Mouse (Mus musculus) thymus, postnatal 14 days (tissue): Measurements from ENCODE around the gene Klc1.

Experiments used
- DNase-seq: peaks from one replicate; pipeline ENCODE4 v3.0.0; 2021

Klc1 gene

DNA sequence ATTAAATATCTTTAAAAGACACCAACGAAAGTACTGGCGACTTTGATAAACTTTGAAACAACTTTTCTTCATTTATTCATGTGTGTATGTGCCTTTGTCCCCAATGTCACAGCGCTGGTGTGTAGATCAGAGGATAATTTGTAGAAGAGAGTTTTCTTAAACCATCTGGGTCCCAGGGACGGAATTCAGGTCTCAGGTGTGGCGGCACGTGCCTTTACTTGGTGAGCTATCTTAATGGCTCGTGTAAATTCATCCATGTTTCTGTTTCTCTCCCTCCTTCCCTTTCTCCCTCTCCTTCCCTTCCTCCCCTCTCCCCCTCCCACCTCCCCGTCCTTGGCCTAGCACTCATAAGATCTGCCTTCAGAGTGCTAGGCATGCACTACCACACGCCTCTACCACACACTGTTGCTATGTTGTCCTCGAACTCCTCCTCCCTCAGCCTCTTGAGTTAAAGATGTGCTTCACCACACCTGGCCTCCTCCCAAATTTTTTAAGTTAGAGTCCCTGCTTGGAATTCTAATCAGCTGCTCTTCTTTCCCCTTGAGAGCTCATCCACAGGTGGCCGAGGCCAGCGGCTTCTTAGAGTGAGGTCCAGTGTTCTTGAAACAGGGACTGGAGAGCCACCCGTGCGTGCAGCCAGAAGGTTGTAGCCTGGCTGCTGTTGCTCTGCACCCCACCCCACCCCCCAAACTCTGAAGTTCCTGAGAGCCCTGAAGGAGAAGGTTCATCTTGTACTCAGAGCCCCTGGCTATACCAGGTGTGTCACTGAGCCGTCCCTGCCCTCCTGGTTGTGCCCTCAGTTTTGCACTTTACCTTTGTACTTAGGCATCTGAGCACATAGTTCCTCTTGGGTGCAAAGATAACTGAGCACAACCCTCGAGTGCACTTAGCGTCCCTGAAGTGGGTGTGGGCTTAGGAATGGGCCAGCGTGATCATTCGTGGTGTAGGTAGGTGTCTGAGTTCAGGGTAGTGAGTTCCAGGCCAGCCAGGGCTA lies 56.4 kb downstream of the Klc1 start:
- no peak for DNase-seq

DNA sequence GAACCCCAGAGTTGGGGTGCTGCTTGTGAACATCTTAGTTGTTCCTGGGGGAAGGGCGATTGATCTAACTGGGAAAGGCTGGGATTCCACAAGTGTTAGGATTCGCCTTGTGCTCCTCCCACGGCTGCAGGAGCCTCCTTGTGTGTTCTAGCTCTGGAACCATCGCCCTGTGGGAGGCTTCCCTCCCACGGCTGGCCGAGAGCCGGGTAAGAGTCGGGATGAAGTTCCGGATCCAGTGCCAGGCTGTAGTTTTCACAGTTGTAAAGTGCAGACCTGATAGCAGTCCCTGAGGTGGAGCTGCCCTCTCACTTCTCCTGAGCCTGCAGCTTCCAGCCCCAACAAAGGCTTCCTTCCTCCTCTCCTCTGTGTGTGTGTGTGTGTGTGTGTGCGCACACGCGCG lies 57.9 kb downstream of the Klc1 start:
- peak; percentile 18 for DNase-seq

DNA sequence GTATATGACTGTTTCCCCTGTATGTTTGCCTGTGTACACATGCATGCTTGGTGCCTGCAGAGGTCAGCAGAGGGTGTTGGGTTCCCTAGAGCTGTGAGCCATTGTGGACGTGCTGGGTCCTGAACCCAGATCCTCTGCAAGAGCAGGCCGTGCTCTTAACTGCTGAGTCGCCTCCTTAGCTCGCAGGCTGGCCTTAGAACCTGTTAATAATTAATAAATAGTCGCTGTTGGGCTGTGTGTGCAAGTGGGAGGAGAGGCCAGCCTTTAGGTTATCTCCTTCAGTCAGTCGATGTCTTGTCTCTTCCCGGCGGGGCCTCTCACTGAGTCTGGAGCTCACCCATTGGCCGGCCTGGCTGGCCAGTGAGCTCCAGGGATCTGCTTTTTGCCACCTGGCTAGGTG lies 58.3 kb downstream of the Klc1 start:
- DNase-seq: no peak

DNA sequence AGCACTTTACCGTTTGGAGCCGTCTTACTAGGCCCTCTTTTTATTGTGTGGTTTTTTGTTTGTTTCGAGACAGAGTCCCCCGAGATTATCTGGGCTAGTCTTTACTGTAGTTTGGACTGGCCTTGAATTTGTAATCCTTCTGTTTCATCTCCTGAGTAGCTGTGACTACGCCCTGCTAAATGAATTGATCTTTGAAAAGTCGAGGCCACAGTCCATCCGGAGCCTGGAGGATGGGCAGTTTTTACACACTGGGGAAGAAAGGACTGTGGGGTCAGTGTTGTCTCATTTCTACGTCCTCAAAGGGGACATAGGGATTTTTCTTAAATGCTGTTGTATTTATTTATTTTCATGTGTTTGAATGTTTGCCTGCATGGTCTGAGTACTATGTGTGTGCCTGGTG lies 59.3 kb downstream of the Klc1 start:
- DNase-seq: no peak

DNA sequence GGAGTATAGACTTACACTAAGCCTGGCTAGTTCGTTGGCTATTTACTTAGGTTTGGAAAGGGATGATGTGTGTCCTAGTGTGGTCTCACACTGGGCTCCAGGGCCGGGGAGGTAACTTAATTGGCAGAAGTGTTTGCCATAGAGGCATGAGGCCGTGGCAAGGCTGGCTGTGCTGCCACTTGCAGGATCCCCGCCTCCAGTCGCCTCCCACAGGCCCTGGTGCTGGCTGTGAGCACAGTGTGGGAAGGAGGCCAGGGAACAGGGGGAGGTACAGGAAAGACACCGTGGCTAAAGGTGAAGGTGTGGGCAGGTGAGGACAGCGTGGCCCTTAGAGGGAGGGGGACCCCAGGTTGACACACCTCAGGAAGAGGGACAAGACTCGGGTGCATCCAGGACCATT lies 61.3 kb downstream of the Klc1 start:
- DNase-seq: no peak

GRCm38 (mm10) chr12:111820708-111821107 lies 62.1 kb downstream of the Klc1 start:
- no peak for DNase-seq

DNA sequence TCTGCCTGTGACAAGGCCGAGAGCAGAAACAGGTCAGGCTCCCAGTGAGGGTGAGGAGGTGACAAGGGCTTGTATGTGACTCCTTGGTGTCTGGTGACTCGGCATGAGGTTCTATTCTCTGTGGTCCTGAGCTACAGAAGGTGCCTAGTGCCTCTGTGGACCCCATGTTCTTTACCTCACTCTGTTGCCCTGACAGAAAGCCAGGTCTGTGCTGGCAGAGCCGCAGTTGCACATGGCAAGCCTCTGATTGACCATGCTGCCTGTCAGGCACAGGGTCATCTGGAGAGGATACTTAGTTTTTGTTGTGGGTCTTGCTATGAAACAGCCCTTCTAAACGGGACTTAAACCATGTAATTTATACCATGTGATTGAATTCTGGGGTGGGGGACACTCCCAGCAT lies 63.3 kb downstream of the Klc1 start:
- DNase-seq: no peak

GRCm38 (mm10) chr12:111827556-111827955 lies 68.9 kb downstream of the Klc1 start:
- DNase-seq: no peak

- DNase-seq: no peak
Measured at GRCm38 (mm10) chr12:111829447-111829846, 70.8 kb downstream of the Klc1 start.

GRCm38 (mm10) chr12:111829954-111830353 lies 71.3 kb downstream of the Klc1 start:
- DNase-seq: no peak

DNA sequence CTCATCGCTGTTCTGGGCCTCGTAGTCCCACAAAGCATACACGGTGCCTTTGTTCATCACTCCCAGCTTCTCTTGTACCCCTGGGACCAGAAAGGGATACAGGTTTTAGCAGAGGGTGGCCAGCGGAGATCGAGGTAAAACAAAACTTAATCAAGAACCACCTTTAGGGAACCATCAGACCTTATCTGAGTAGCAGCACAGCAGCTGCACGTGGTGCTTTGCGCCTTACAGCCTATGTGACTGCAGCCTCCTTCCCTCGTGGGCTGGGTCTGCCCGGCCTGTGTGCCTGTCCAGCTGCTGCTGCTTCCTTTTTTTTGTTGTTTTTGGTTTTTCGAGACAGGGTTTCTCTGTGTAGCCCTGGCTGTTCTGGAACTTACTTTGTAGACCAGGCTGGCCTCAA lies 71.7 kb downstream of the Klc1 start:
- no peak for DNase-seq

DNA sequence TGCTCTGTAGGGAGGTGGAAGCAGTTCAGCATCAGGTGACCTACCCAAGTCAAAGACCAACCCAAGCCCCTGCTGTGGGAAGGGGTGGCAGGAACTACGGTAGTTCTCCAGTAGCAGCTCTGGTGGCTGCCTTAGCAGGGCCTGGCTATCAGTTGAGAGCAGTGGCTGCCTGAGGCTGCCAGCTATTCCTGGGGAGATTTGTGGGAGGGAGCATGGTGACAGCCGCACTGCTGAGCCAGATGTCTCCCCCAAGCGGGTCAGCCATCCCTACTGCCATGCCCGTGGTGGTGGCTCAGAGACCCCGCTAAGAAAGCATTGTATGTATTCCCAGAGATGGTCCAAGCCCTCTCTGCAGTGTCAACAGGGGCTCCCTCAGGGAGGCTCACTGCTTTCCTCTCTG lies 74.0 kb downstream of the Klc1 start:
- no peak for DNase-seq

- no peak for DNase-seq
Measured at GRCm38 (mm10) chr12:111833457-111833856, 74.8 kb downstream of the Klc1 start.

- DNase-seq: peak; percentile 14
Measured at GRCm38 (mm10) chr12:111842565-111843433, 84.2 kb downstream of the Klc1 start.

GRCm38 (mm10) chr12:111843470-111843869 lies 84.8 kb downstream of the Klc1 start:
- no peak for DNase-seq

GRCm38 (mm10) chr12:111845953-111846352 lies 87.3 kb downstream of the Klc1 start:
- no peak for DNase-seq

- DNase-seq: no peak
Measured at GRCm38 (mm10) chr12:111846815-111847214, 88.2 kb downstream of the Klc1 start.

DNA sequence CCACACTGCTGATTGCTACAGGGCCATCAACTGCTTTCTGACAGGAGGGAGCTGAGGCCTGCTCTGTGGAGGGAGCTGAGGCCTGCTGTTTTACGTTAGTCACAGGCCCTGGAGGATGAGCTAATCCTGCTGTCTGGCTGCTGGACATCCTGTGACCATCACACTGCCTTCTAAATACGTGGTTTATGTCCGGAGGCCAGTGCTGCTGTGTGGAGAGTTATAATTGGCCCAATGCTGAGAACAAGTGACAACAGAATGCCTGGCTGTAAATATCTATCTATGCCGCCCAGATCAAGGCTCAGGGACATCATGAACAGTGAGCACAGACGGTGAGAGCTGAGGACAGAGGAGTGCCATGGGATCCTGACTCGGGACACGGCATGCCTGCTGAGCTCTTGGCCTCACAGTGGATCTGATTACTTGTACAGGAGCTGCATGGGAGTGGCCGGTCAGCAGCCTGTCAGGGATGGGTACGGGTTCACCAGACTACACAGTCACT lies 89.7 kb downstream of the Klc1 start:
- no peak for DNase-seq

DNA sequence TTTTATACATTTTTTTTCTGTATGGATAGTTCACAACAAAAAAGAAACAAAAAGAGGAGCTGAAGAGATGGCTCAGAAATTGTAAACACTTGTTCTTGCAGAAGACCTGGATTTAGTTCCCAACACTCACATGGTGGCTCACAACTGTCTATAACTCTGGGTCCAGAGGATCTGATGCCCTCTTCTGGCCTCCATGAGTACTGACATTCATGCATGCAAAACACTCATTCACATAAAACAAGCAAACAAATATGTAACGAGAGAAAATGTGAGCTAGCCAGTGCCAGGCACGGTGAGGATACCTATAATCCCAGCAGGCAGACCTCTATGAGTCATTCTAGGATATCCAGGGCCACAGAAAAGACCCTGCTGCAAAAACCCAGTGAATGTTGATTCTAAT lies 92.6 kb downstream of the Klc1 start:
- DNase-seq: peak; percentile 18

DNA sequence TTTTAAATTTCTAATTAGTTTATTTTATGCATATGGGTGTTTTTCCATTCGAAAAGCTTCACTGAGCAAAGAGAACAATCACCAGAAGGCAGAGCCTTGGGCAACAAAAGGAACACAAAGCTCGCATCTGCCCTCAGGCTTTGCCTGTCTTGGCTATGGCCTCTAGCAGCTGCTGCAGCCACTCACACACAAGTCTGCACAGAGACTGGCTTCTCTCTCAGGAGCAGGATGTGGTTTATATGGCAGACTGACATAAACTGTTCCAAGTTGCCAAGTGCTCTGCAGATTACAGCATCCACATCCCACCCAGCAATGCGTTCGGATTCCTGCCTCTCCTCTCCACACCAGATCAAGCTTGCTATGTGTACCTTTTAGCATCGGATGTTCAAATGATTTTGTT lies 93.1 kb downstream of the Klc1 start:
- DNase-seq: peak; percentile 36

DNA sequence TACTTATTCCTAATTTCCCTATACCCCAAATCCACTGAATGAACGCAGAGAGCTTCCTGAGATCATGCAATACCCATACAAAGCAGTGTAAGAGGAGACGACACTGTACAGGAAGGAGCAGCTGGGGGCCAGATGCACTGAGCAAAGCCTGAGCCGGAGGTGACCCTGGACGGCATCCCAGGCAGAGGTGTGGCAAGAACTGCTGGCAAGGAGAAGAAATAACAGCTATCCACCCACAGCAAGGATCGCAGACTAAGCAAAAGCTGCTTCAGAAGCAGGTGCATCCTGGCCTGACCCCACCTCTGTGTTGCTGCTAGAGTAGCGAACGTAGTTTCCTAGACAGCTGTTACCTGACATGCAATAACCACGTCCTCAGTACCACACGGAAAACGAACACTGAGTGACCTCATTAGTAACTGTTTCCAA lies 94.4 kb downstream of the Klc1 start:
- DNase-seq: peak; percentile 56

- no peak for DNase-seq
Measured at GRCm38 (mm10) chr12:111853546-111853945, 94.9 kb downstream of the Klc1 start.

GRCm38 (mm10) chr12:111855448-111855847 lies 96.8 kb downstream of the Klc1 start:
- no peak for DNase-seq
